Mouse (Mus musculus) liver, postnatal 0 days (tissue): ENCODE data around the gene Sost. TPM values are rescaled to one million over a fixed set of nuclear protein-coding genes. Genes with fewer than 3 reads are reported as not detected.

Experiments used
- ATAC-seq: fragments of 200-750 bp; cut with Nextera tagmentation; 2 replicates; pipeline ENCODE4 v1.8.0; 2017; ENCODE audit warnings: mild to moderate bottlenecking, moderate library complexity
- DNase-seq: peaks from one replicate; pipeline ENCODE4 v3.0.0-alpha.2; 2016
- H3K27ac ChIP-seq: fragments of 300-500 bp; sonication (generic); 2 replicates; pipeline ENCODE4 v1.5.1; 2014; ENCODE audit warnings: antibody characterized with exemption, moderate library complexity, mild to moderate bottlenecking, low read depth
- H3K27me3 ChIP-seq: fragments of 300-500 bp; sonication (generic); 2 replicates; pipeline ENCODE4 v1.6.1; 2014; ENCODE audit warnings: low read length, control low read depth, mixed read lengths; ENCODE audit not compliant: insufficient read depth
- H3K36me3 ChIP-seq: fragments of 300-500 bp; sonication (generic); replicated peaks from 2 replicates; pipeline ENCODE4 v1.6.1; 2014; ENCODE audit warnings: mild to moderate bottlenecking, control low read depth, low read length, moderate library complexity, mixed read lengths; ENCODE audit not compliant: insufficient read depth
- H3K4me1 ChIP-seq: fragments of 300-500 bp; sonication (generic); 2 replicates; pipeline ENCODE4 v1.6.1; 2014; ENCODE audit warnings: antibody characterized with exemption, mild to moderate bottlenecking, control low read depth; ENCODE audit not compliant: insufficient read depth
- H3K4me2 ChIP-seq: fragments of 300-500 bp; sonication (generic); 2 replicates; pipeline ENCODE4 v1.6.1; 2014; ENCODE audit warnings: low read depth, mild to moderate bottlenecking, low read length, moderate library complexity, mixed read lengths
- H3K4me3 ChIP-seq: fragments of 300-500 bp; sonication (generic); 2 replicates; pipeline ENCODE4 v1.5.1; 2014; ENCODE audit warnings: low read depth, low read length
- H3K9ac ChIP-seq: fragments of 300-500 bp; sonication (generic); replicated peaks from 2 replicates; pipeline ENCODE4 v1.6.1; 2014; ENCODE audit warnings: mild to moderate bottlenecking, moderate library complexity
- H3K9me3 ChIP-seq: fragments of 300-500 bp; sonication (generic); 2 replicates; pipeline ENCODE4 v1.6.1; 2016; ENCODE audit warnings: mild to moderate bottlenecking, control low read depth, low read length, mixed read lengths
- CTCF ChIP-seq: sonication (generic); IDR thresholded peaks from 2 replicates; pipeline ENCODE4 v1.5.1; 2016; ENCODE audit warnings: antibody characterized with exemption, low read depth
- EP300 ChIP-seq: IDR thresholded peaks from 2 replicates; pipeline ENCODE4 v1.6.1; 2016; ENCODE audit warnings: antibody characterized with exemption, low read depth, mild to moderate bottlenecking
- WGBS: fragments of 180-500 bp; shearing (Covaris S2); extraction: QIAGEN DNeasy Blood & Tissue Kit; methylation state at CpG from one replicate; pipeline ENCODE4 v1.1.7; 2014; ENCODE audit not compliant: insufficient replicate concordance; 5-methylcytosine and 5-hydroxymethylcytosine counted together
- polyA plus RNA-seq: library from polyadenylated mRNA; unstranded; fragments of >200 nt; fragmentation: Nextera tagmentation; extraction: Ambion mirVana; gene quantifications from 2 replicates; pipeline ENCODE4 v1.2.1, GENCODE M21; 2015

Gene Sost
- polyA plus RNA-seq, 1 experiment from 2014 or later: not detected

- TF ChIP-seq CTCF (peak; percentile 99), EP300 (no peak)
- DNase-seq (peak; percentile 83), ATAC-seq (peak; percentile 23; the same call in 1 of the 2 replicates)
- H3K36me3 ChIP-seq: no peaks in the 10 kb centered on the region
- no peak overlapping the region for H3K9ac ChIP-seq
- H3K4me2 ChIP-seq: no peak overlapping the region
- no peaks in the 10 kb centered on the region for H3K9me3 ChIP-seq
- under 1% methylated on average over 6 of the region's 6 CpGs for WGBS
- H3K27ac ChIP-seq: no peak overlapping the region
- H3K4me1 ChIP-seq: no peaks in the 10 kb centered on the region
- H3K4me3 ChIP-seq: no peak overlapping the region
- peaks cover 6% of the 10 kb centered on the region; the same call in 1 of the 2 replicates for H3K27me3 ChIP-seq
These were observed 47.2 kb downstream of the Sost start for GRCm38 (mm10) chr11:101919660-101920059.

- 56% methylated on average over 3 of the region's 3 CpGs for WGBS
These were observed 48.2 kb downstream of the Sost start for GRCm38 (mm10) chr11:101918609-101919008.

DNA sequence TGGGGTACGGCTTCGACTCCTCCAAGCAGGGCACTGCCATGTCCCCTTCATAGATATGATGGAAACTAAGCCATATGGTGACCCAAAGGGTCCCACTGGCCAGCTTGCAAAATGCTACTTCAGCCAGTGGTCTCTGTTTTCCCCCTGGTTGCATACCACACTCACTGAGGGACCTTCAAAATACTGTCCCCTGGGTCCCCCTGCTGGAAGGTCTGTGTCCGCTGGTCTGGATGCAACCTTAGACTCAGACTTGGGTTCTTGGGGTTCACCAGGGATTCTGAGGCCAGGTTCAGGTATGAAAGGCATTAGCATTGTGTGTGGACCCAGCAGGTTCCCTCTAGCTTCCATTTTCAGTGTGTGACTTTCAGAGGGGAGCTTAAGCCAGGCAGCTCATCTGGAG is 50.0 kb downstream of the Sost start:
- Histone ChIP-seq H3K9me3 (no peaks in the 10 kb centered on the region), H3K4me1 (no peaks in the 10 kb centered on the region), H3K4me3 (no peak overlapping the region), H3K27ac (no peak overlapping the region), H3K4me2 (no peak overlapping the region), H3K27me3 (peaks cover 8% of the 10 kb centered on the region; the same call in 1 of the 2 replicates), H3K36me3 (no peaks in the 10 kb centered on the region), H3K9ac (no peak overlapping the region)
- ATAC-seq (no peak), DNase-seq (no peak)
- TF ChIP-seq CTCF (peak; percentile 27; the same call in 1 of the 2 replicates), EP300 (no peak)
- WGBS: 69% methylated on average over 3 of the region's 3 CpGs

More at GRCm38 (mm10) chr11:101918609-101919008, 48.2 kb downstream of the Sost start:
- ATAC-seq: no peak
- TF ChIP-seq CTCF: no peak
- no peak for TF ChIP-seq EP300
- Histone ChIP-seq H3K4me3 (no peak overlapping the region), H3K9ac (no peak overlapping the region), H3K27me3 (peaks cover 6% of the 10 kb centered on the region; the same call in 1 of the 2 replicates), H3K9me3 (no peaks in the 10 kb centered on the region), H3K4me2 (no peak overlapping the region), H3K27ac (no peak overlapping the region), H3K4me1 (no peaks in the 10 kb centered on the region), H3K36me3 (no peaks in the 10 kb centered on the region)
- no peak for DNase-seq

DNA sequence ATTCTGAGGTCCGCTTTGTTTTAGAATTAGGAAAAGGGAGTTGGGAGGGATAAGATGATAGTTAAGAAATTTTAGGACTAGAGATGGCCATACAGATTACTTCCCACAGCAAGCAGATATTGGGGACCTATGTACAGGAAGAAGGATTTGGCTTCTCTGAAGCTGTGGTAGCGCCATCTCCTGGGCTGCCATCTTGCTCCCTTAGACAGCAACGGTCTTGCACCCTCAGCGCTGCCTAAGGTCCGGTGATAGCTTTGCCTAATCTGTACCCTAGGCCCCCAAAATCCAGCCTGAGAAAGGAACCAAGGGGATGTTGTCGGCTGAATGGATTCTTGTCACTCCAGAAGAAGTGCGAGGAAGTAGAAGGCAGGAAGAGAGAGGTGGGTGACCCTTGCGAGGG is 53.2 kb downstream of the Sost start:
- no peak for DNase-seq
- no peaks in the 10 kb centered on the region for H3K9me3 ChIP-seq
- peaks cover 6% of the 10 kb centered on the region for H3K27me3 ChIP-seq
- no peaks in the 10 kb centered on the region for H3K4me1 ChIP-seq
- no peaks in the 10 kb centered on the region for H3K36me3 ChIP-seq
- 53% methylated on average over 8 of the region's 8 CpGs for WGBS
- no peak overlapping the region for H3K27ac ChIP-seq
- no peak for ATAC-seq
- peak; percentile 22; the same call in 1 of the 2 replicates for TF ChIP-seq CTCF
- no peak for TF ChIP-seq EP300
- H3K9ac ChIP-seq: no peak overlapping the region
- H3K4me3 ChIP-seq: no peak overlapping the region
- H3K4me2 ChIP-seq: no peak overlapping the region

Other genes starting within 250 kb of the Sost start
- gene Dhx8, start 234.1 kb downstream of the Sost start, polyA plus RNA-seq: 10.2 and 12.9 TPM in 2 replicates
- gene Etv4, start 181.6 kb downstream of the Sost start, polyA plus RNA-seq: 0.15 and 0.39 TPM in 2 replicates
- 0.05 and 0.11 TPM in 2 replicates for gene Meox1, start 72.6 kb downstream of the Sost start, polyA plus RNA-seq
- gene Cfap97d1, start 17.3 kb upstream of the Sost start, polyA plus RNA-seq: 0.19 TPM in 1 of 2 replicates, not detected in the other
- 18.4 and 22.7 TPM in 2 replicates for gene Dusp3, start 20.0 kb upstream of the Sost start, polyA plus RNA-seq
- 0.56 and 0.72 TPM in 2 replicates for gene Mpp3, start 61.4 kb upstream of the Sost start, polyA plus RNA-seq
- 1.8 and 2.3 TPM in 2 replicates for gene Cd300lg, start 74.5 kb upstream of the Sost start, polyA plus RNA-seq
- 3.9 and 4.4 TPM in 2 replicates for gene Mpp2, start 121.5 kb upstream of the Sost start, polyA plus RNA-seq
- gene Ppy, start 134.3 kb upstream of the Sost start, polyA plus RNA-seq: 0.72 TPM in 1 of 2 replicates, not detected in the other
- gene Pyy, start 140.8 kb upstream of the Sost start, polyA plus RNA-seq: 1.8 TPM in 1 of 2 replicates, not detected in the other
- 18.5 and 25.1 TPM in 2 replicates for gene Nags, start 178.5 kb upstream of the Sost start, polyA plus RNA-seq
- 5.8 and 6.4 TPM in 2 replicates for gene Tmem101, start 189.4 kb upstream of the Sost start, polyA plus RNA-seq
- gene Lsm12, start 218.3 kb upstream of the Sost start, polyA plus RNA-seq: 52.2 and 55.0 TPM in 2 replicates
- 6.7 and 6.8 TPM in 2 replicates for gene G6pc3, start 222.6 kb upstream of the Sost start, polyA plus RNA-seq